Mouse (Mus musculus) limb, embryonic 12.5 days (tissue): ENCODE measurements around the gene Ap1b1. TPM values are rescaled to one million over a fixed set of nuclear protein-coding genes. Genes with fewer than 3 reads are reported as not detected.

ENCODE experiments used
- ATAC-seq: fragments of 200-750 bp; cut with Nextera tagmentation; 2 replicates; pipeline ENCODE4 v1.8.0; 2017; ENCODE audit warnings: low read depth, moderate TSS enrichment; ENCODE audit not compliant: insufficient number of reproducible peaks, insufficient read depth, low FRiP score, low TSS enrichment
- H3K27ac ChIP-seq: fragments of 300-500 bp; sonication (generic); 2 replicates; pipeline ENCODE4 v1.5.1; 2016; ENCODE audit warnings: mild to moderate bottlenecking, moderate library complexity
- H3K27me3 ChIP-seq: fragments of 300-500 bp; sonication (generic); 2 replicates; pipeline ENCODE4 v1.6.1; 2016; ENCODE audit warnings: mild to moderate bottlenecking, moderate library complexity
- H3K36me3 ChIP-seq: fragments of 300-500 bp; sonication (generic); 2 replicates; pipeline ENCODE4 v1.6.1; 2016; ENCODE audit warnings: mild to moderate bottlenecking, moderate library complexity
- H3K4me1 ChIP-seq: fragments of 300-500 bp; sonication (generic); replicated peaks from 2 replicates; pipeline ENCODE4 v1.6.1; 2016
- H3K4me2 ChIP-seq: fragments of 300-500 bp; sonication (generic); 2 replicates; pipeline ENCODE4 v1.6.1; 2016; ENCODE audit warnings: mild to moderate bottlenecking, moderate library complexity
- H3K4me3 ChIP-seq: fragments of 300-500 bp; sonication (generic); replicated peaks from 2 replicates; pipeline ENCODE4 v1.5.1; 2016; ENCODE audit warnings: mild to moderate bottlenecking
- H3K9ac ChIP-seq: fragments of 300-500 bp; sonication (generic); replicated peaks from 2 replicates; pipeline ENCODE4 v1.6.1; 2016; ENCODE audit warnings: mild to moderate bottlenecking, moderate library complexity
- H3K9me3 ChIP-seq: fragments of 300-500 bp; sonication (generic); 2 replicates; pipeline ENCODE4 v1.6.1; 2016; ENCODE audit warnings: mild to moderate bottlenecking, moderate library complexity
- WGBS: fragments of 180-500 bp; shearing (Covaris S2); methylation state at CpG from one replicate; pipeline ENCODE4 v1.1.7; 2016; 5-methylcytosine and 5-hydroxymethylcytosine counted together
- polyA plus RNA-seq: library from polyadenylated mRNA; unstranded; fragments of >200 nt; fragmentation: Nextera tagmentation; extraction: Ambion mirVana; gene quantifications from 2 replicates; pipeline ENCODE4 v1.2.1, GENCODE M21; 2016

Gene Ap1b1
- polyA plus RNA-seq, 1 experiment from 2014 or later, result 48.8 TPM

DNA sequence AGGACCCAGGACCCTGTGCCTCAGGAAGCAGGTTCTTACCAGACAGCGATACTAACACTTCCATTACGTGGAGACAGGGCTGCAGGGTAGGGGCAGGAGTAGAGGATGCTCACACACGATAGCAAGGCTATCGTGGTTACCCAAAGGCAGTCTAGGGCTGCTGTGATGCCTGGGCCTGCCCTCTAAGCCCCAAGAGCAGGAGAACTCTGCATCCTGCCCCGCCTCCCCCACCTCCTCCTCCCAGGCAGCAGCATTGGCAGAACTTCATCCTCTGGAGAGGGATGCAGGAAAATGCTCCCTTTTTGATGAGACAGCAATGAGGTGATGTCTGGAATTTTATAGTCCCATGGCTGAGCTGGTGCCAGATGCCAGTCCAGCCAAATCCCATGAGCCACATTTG is 19.7 kb upstream of the Ap1b1 start:
- Histone ChIP-seq H3K4me3 (no peak overlapping the region), H3K9ac (no peak overlapping the region), H3K4me2 (no peak overlapping the region), H3K36me3 (no peaks in the 10 kb centered on the region), H3K4me1 (no peaks in the 10 kb centered on the region), H3K27me3 (peaks cover 55% of the 10 kb centered on the region), H3K27ac (no peak overlapping the region), H3K9me3 (no peaks in the 10 kb centered on the region)
- WGBS, result 57% methylated on average over 5 of the region's 5 CpGs
- no peak for ATAC-seq

DNA sequence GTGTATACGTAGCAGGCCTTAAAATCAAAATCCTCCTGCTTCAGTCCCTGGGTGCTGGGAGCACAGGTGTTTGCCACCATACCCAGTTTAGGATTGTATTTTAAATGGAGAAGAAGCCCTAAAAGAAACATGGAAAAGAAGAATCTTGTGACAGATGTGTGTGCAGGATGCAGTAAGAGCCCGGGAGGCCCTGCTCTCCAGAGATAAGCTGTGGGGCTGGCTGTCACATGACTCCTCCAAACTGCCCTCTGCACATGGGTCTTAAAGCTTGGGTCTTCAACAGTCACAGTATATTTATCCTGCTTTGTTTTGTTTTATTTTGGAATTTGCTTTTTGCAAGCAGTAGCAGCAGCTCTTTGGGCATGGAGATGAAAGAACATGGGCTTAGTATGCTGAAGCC is 19.1 kb upstream of the Ap1b1 start:
- 56% methylated on average over 2 of the region's 2 CpGs for WGBS
- no peak for ATAC-seq

DNA sequence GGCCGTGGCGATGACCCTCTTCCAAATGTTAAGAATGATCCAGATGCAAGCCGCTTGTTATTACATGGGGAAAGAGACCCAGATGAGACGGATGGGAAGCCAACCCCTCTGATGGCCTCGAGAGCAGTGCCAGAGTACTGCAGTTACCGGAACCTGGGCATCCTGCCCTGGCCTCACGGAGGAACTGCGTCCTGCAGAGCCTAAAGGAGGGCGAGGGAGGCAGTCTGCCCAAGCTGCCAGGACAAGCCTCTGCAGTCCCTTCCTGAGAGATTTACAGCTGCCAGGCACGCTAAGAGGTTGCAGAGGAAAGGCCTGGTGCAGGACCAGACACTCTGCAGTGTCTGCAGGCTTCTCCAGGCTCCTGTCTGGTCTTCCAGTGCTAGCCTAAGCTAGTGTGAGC is 18.2 kb upstream of the Ap1b1 start:
- Histone ChIP-seq H3K9me3 (no peaks in the 10 kb centered on the region), H3K27ac (no peak overlapping the region), H3K4me3 (no peak overlapping the region), H3K27me3 (peaks cover 55% of the 10 kb centered on the region), H3K36me3 (no peaks in the 10 kb centered on the region), H3K9ac (no peak overlapping the region), H3K4me2 (no peak overlapping the region), H3K4me1 (no peaks in the 10 kb centered on the region)
- WGBS, result 46% methylated on average over 10 of the region's 10 CpGs
- no peak for ATAC-seq

More for the DNA sequence above, 19.1 kb upstream of the Ap1b1 start:
- Histone ChIP-seq H3K9me3 (no peaks in the 10 kb centered on the region), H3K36me3 (no peaks in the 10 kb centered on the region), H3K4me1 (no peaks in the 10 kb centered on the region), H3K4me2 (no peak overlapping the region), H3K27me3 (peaks cover 56% of the 10 kb centered on the region), H3K27ac (no peak overlapping the region), H3K9ac (no peak overlapping the region), H3K4me3 (no peak overlapping the region)

DNA sequence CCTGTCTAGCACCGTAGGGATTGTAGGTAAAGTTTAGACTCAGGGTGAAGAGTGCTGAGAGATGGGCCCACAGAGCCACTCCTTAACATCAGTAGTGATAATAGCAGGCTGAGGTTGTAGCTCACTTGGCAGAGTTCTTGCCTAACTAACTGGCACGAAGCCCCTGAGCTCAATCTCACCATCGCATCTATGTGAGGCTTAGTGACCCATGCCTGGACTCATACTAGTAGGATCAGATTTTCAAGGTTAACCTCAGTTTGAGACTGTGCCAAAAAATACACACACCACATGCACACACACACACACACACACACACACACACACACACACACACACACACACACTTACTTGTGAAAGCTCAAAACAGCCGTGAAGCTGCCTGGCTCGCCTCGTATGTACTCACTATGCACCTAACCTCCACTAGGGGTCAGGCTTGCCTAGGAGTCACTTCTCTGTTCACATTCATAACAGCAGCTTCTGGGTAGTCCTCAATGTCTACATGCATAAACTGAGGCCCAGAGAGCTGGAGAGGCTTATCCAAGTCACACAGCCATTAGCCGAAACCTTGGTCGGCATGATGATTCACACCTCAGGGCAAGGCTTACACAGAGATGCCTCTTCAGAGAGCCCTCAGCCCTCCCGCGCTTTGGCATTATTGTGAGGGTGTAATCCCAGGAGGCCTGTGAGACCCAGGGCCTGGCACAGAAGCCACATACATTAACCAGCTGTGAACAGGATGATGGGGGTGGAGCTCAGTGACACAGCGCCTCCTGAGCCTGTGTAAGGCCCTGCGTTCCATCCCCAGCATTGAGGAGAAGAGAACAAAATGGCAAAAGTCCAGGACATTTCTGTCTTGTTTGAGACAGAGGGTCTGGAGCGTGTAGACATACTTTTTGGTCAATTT is 13.4 kb upstream of the Ap1b1 start:
- Histone ChIP-seq H3K4me1 (no peaks in the 10 kb centered on the region), H3K36me3 (no peaks in the 10 kb centered on the region), H3K27ac (no peak overlapping the region), H3K4me2 (no peak overlapping the region), H3K9me3 (no peaks in the 10 kb centered on the region), H3K4me3 (no peak overlapping the region), H3K27me3 (peaks cover 76% of the 10 kb centered on the region), H3K9ac (no peak overlapping the region)
- WGBS, result 61% methylated on average over 13 of the region's 13 CpGs
- no peak for ATAC-seq

DNA sequence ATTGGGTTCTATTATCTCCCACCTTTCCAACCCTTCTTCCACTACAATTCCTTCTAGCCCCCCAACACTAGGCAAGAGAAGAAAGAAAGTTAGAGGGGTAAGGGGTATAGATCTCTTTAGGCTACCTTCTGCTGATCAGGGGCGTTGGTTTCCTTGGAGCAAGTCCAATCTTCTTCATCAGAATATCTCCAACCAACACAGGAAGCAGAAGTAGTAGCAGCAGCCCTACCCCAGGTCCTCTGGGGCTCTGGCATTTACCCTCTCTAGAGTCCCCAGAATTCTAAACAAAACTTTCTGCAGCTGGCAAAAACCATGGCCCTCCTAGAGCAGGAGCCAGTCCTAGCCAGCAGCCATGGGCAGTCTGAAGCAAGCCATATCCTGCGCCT is 12.8 kb upstream of the Ap1b1 start:
- H3K9me3 ChIP-seq, result no peaks in the 10 kb centered on the region
- no peak overlapping the region for H3K27ac ChIP-seq
- no peaks in the 10 kb centered on the region for H3K36me3 ChIP-seq
- ATAC-seq, result no peak
- H3K9ac ChIP-seq, result no peak overlapping the region
- no peaks in the 10 kb centered on the region for H3K4me1 ChIP-seq
- H3K4me3 ChIP-seq, result no peak overlapping the region
- peaks cover 76% of the 10 kb centered on the region for H3K27me3 ChIP-seq
- no peak overlapping the region for H3K4me2 ChIP-seq
- WGBS, result 84% methylated on average over 2 of the region's 2 CpGs

DNA sequence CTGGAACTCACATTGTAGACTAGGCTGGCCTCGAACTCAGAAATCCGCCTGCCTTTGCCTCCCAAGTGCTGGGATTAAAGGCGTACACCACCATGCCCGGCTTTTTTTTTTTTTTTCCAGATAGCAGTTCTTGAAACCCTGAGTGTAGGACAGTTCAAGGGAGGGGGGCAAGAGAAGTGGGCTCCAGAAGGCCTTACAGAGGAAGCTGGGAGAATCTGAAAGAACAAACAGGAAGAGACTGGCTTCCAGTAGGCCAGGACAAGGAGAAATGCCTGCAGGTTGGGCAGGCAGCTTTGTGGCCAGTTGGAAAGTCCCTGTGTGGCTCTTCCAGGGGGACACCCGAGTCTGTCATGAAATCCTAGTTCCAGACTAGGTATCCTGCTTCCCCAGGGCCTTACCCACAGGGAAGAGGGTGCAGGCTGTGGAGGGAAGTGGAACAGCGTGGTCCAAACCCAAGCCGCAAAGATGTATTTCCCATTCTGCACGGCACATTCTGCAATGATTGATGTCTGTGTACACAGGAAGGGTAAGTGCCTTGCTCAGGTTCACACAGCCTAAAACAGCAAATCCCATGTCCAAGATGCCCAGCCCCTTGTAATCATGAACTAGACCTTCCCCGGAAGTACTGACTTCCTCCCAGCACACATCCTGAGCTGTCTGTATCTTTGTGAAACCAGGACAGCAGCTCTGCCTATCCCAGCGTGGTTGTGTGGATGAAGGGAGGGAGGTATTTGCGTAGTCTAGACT is 12.1 kb upstream of the Ap1b1 start:
- Histone ChIP-seq H3K27ac (no peak overlapping the region), H3K27me3 (peaks cover 78% of the 10 kb centered on the region), H3K9me3 (no peaks in the 10 kb centered on the region), H3K36me3 (no peaks in the 10 kb centered on the region), H3K4me3 (no peak overlapping the region), H3K9ac (no peak overlapping the region), H3K4me2 (no peak overlapping the region), H3K4me1 (no peaks in the 10 kb centered on the region)
- 76% methylated on average over 11 of the region's 11 CpGs for WGBS
- ATAC-seq, result no peak

DNA sequence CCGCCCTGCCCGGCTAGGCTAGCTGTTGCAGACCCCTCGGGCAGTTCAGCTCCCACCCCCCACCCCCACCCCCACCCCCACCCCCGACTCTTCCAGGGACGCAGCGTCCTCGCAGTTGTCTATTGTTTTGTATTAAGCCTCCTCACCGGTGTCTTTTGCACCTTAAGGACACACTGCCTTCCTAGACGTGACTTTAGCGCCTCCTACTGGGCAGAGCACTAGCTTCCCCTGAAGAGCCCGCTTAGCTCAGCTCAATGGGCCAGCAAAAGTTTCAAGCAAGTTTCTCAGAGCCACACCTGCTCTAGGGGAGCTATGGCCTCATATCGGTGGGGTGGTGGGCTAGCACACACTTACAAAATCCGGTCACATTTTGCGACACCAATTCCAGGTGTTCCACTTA is 11.0 kb upstream of the Ap1b1 start:
- Histone ChIP-seq H3K9me3 (no peaks in the 10 kb centered on the region), H3K4me2 (peak overlapping the region; percentile 32; the same call in 1 of the 2 replicates), H3K4me1 (no peaks in the 10 kb centered on the region), H3K36me3 (no peaks in the 10 kb centered on the region), H3K9ac (no peak overlapping the region), H3K4me3 (no peak overlapping the region), H3K27me3 (peaks cover 72% of the 10 kb centered on the region), H3K27ac (no peak overlapping the region)
- WGBS, result 5% methylated on average over 14 of the region's 14 CpGs
- ATAC-seq, result no peak

DNA sequence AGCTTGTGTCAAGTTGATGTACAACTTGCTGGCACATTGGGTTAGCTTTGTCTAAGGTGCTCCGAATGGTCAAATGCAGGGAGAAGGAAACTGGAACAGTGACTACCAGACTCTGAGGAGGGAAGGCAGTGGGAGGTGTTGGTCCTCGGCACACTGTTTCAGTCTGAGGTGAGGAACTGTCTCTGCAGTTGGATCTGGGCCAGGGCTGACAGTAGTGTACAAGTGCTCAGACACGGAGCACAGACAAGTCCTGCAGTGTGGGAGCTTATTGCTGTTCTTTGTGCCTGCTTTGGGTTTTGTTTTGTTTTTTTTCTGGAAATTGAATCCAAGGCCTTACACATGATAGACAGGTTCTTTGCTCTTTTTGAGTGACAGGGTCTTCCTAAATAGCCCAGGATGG is 3.6 kb upstream of the Ap1b1 start:
- Histone ChIP-seq H3K36me3 (no peaks in the 10 kb centered on the region), H3K4me2 (no peak overlapping the region), H3K9me3 (no peaks in the 10 kb centered on the region), H3K4me1 (peaks cover 13% of the 10 kb centered on the region), H3K27me3 (peaks cover 57% of the 10 kb centered on the region), H3K4me3 (no peak overlapping the region), H3K9ac (no peak overlapping the region), H3K27ac (no peak overlapping the region)
- no peak for ATAC-seq
- 72% methylated on average over 3 of the region's 3 CpGs for WGBS

DNA sequence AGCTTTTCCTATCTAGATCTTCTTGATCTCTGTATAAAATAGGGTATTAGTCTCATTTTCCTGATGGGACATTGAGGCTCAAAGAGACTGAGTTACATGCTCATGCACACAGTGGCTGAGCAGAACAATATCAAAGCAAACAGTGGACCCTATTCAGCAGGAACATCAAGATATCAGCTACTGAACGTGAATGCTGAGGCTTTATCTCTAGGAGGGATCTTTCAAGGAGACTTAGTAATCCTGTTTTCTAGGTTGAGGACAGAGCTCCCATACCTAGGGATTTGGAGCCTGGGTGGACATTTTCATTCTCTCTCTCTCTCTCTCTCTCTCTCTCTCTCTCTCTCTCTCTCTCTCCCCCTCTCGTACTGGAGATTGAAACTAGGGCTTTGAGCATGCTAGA is 3.1 kb upstream of the Ap1b1 start:
- Histone ChIP-seq H3K27ac (no peak overlapping the region), H3K9me3 (no peaks in the 10 kb centered on the region), H3K36me3 (no peaks in the 10 kb centered on the region; the same call in 1 of the 2 replicates), H3K27me3 (peaks cover 51% of the 10 kb centered on the region), H3K4me2 (no peak overlapping the region), H3K4me1 (peaks cover 13% of the 10 kb centered on the region), H3K4me3 (no peak overlapping the region), H3K9ac (no peak overlapping the region)
- WGBS, result 71% methylated on average over 2 of the region's 2 CpGs
- ATAC-seq, result no peak

DNA sequence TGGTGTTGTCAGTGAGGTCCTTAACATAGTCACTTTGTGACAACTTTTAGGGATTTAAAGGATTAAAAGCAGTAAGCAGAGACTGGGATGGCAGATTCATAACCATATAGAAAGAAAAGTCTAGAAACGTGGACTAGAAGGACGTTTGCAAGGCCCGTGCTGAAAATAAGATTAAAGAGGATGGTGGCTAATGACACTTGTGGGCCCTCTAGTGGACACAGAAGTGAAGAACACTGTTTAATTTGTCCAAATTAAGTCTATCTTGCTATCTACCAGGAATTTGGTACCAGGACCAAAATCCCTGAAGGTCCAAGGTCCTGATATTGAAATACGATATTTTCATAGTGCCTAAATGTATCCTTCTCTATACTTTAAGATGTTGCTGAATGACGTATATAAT is 2.4 kb upstream of the Ap1b1 start:
- ATAC-seq, result no peak
- peak overlapping the region; percentile 27; the same call in 1 of the 2 replicates for H3K4me2 ChIP-seq
- no peak overlapping the region for H3K4me3 ChIP-seq
- no peak overlapping the region for H3K9ac ChIP-seq
- H3K27me3 ChIP-seq, result peaks cover 44% of the 10 kb centered on the region
- peaks cover 13% of the 10 kb centered on the region for H3K4me1 ChIP-seq
- no peak overlapping the region for H3K27ac ChIP-seq
- no peaks in the 10 kb centered on the region; the same call in 1 of the 2 replicates for H3K36me3 ChIP-seq
- no peaks in the 10 kb centered on the region for H3K9me3 ChIP-seq
- WGBS, result 2% methylated on average over 5 of the region's 5 CpGs

DNA sequence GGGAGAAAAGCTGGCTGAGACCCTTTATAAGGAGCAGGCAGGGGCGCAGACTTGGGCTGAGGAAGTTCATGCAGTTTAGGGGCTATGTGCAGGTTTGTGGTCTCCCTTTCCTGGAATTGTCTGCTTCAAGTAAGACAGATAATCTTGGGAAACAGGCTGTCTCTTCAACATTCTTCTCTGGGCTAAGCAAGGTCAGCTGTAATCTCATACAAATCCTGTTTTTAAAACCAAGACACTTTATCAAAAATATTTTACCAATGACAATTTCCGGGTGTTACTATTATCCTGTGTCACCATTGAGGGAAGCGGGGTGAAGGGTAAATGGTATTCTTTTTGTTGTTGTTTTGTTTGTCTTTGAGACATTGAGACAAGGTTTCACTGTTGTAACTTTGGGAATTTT is 1.8 kb upstream of the Ap1b1 start:
- ATAC-seq, result no peak
- H3K4me3 ChIP-seq, result no peak overlapping the region

More for the DNA sequence above, 1.8 kb upstream of the Ap1b1 start:
- WGBS, result 77% methylated on average over 3 of the region's 3 CpGs
- peaks cover 13% of the 10 kb centered on the region for H3K4me1 ChIP-seq
- peaks cover 43% of the 10 kb centered on the region for H3K27me3 ChIP-seq
- H3K9me3 ChIP-seq, result no peaks in the 10 kb centered on the region
- H3K27ac ChIP-seq, result no peak overlapping the region
- H3K9ac ChIP-seq, result no peak overlapping the region
- no peak overlapping the region for H3K4me2 ChIP-seq
- peaks cover 5% of the 10 kb centered on the region; the same call in 1 of the 2 replicates for H3K36me3 ChIP-seq
